Mouse (Mus musculus): ENCODE data around the gene Trip10. TPM values are rescaled to one million over a fixed set of nuclear protein-coding genes. Genes with fewer than 3 reads are reported as not detected.

Trip10 gene
- polyA plus RNA-seq, 1 experiment from 2014 or later, result 41.6 TPM

- H3K9me3 ChIP-seq (ENCODE audit: control insufficient read depth, low read length), result no peaks in the 10 kb centered on the region
- no peak overlapping the region for H3K9ac ChIP-seq (ENCODE audit: low read length)
- 58% methylated on average over 8 of the region's 8 CpGs for WGBS
- H3K27me3 ChIP-seq (replicated peaks; ENCODE audit: control insufficient read depth, insufficient read depth, low read length), result no peaks in the 10 kb centered on the region
- no peaks in the 10 kb centered on the region for H3K36me3 ChIP-seq (ENCODE audit: control insufficient read depth, insufficient read depth, low read length)
- no peak overlapping the region for H3K27ac ChIP-seq (ENCODE audit: low read depth)
- no peaks in the 10 kb centered on the region for H3K4me1 ChIP-seq (replicated peaks; ENCODE audit: control insufficient read depth, insufficient read depth, low read length)
- H3K4me2 ChIP-seq (ENCODE audit: low read length), result no peak overlapping the region
- DNase-seq (ENCODE audit: low spot score), result no peak
- H3K4me3 ChIP-seq (ENCODE audit: low read depth, low read length), result no peak overlapping the region
- ATAC-seq (replicated peaks; ENCODE audit: low FRiP score, low TSS enrichment, low read depth), result no peak
These were observed 37.6 kb downstream of the Trip10 start for GRCm38 (mm10) chr17:57286718-57287355.

GRCm38 (mm10) chr17:57289252-57289651 is 40.0 kb downstream of the Trip10 start:
- Histone ChIP-seq H3K4me1 (replicated peaks; ENCODE audit: control insufficient read depth, insufficient read depth, low read length) (no peaks in the 10 kb centered on the region), H3K9me3 (ENCODE audit: control insufficient read depth, low read length) (no peaks in the 10 kb centered on the region), H3K27ac (ENCODE audit: low read depth) (no peak overlapping the region), H3K4me3 (ENCODE audit: low read depth, low read length) (no peak overlapping the region), H3K4me2 (ENCODE audit: low read length) (no peak overlapping the region), H3K27me3 (replicated peaks; ENCODE audit: control insufficient read depth, insufficient read depth, low read length) (no peaks in the 10 kb centered on the region), H3K9ac (ENCODE audit: low read length) (no peak overlapping the region), H3K36me3 (ENCODE audit: control insufficient read depth, insufficient read depth, low read length) (no peaks in the 10 kb centered on the region)
- WGBS, result 83% methylated on average over 5 of the region's 5 CpGs
- ATAC-seq (replicated peaks; ENCODE audit: low FRiP score, low TSS enrichment, low read depth) (no peak), DNase-seq (ENCODE audit: low spot score) (no peak)

GRCm38 (mm10) chr17:57290001-57290670 is 40.9 kb downstream of the Trip10 start:
- H3K27me3 ChIP-seq (replicated peaks; ENCODE audit: control insufficient read depth, insufficient read depth, low read length), result no peaks in the 10 kb centered on the region
- H3K4me3 ChIP-seq (ENCODE audit: low read depth, low read length), result no peak overlapping the region
- no peaks in the 10 kb centered on the region for H3K36me3 ChIP-seq (ENCODE audit: control insufficient read depth, insufficient read depth, low read length)
- no peak overlapping the region for H3K27ac ChIP-seq (ENCODE audit: low read depth)
- DNase-seq (ENCODE audit: low spot score) (no peak), ATAC-seq (replicated peaks; ENCODE audit: low FRiP score, low TSS enrichment, low read depth) (no peak)
- no peak overlapping the region for H3K4me2 ChIP-seq (ENCODE audit: low read length)
- no peaks in the 10 kb centered on the region for H3K9me3 ChIP-seq (ENCODE audit: control insufficient read depth, low read length)
- no peaks in the 10 kb centered on the region for H3K4me1 ChIP-seq (replicated peaks; ENCODE audit: control insufficient read depth, insufficient read depth, low read length)
- 78% methylated on average over 9 of the region's 9 CpGs for WGBS
- no peak overlapping the region for H3K9ac ChIP-seq (ENCODE audit: low read length)

- H3K9me3 ChIP-seq (ENCODE audit: control insufficient read depth, low read length), result no peaks in the 10 kb centered on the region
- WGBS, result 81% methylated on average over 7 of the region's 7 CpGs
These were observed 41.4 kb downstream of the Trip10 start for GRCm38 (mm10) chr17:57290671-57291055.

GRCm38 (mm10) chr17:57292302-57292701 is 43.0 kb downstream of the Trip10 start:
- Histone ChIP-seq H3K9me3 (ENCODE audit: control insufficient read depth, low read length) (no peaks in the 10 kb centered on the region), H3K4me2 (ENCODE audit: low read length) (no peak overlapping the region), H3K27ac (ENCODE audit: low read depth) (no peak overlapping the region), H3K4me3 (ENCODE audit: low read depth, low read length) (no peak overlapping the region), H3K27me3 (replicated peaks; ENCODE audit: control insufficient read depth, insufficient read depth, low read length) (no peaks in the 10 kb centered on the region), H3K4me1 (replicated peaks; ENCODE audit: control insufficient read depth, insufficient read depth, low read length) (no peaks in the 10 kb centered on the region), H3K36me3 (ENCODE audit: control insufficient read depth, insufficient read depth, low read length) (no peaks in the 10 kb centered on the region), H3K9ac (ENCODE audit: low read length) (no peak overlapping the region)
- 81% methylated on average over 2 of the region's 2 CpGs for WGBS
- DNase-seq (ENCODE audit: low spot score) (no peak), ATAC-seq (replicated peaks; ENCODE audit: low FRiP score, low TSS enrichment, low read depth) (no peak)

More at GRCm38 (mm10) chr17:57290671-57291055, 41.4 kb downstream of the Trip10 start:
- no peak overlapping the region for H3K27ac ChIP-seq (ENCODE audit: low read depth)
- no peaks in the 10 kb centered on the region for H3K36me3 ChIP-seq (ENCODE audit: control insufficient read depth, insufficient read depth, low read length)
- no peak overlapping the region for H3K4me2 ChIP-seq (ENCODE audit: low read length)
- no peaks in the 10 kb centered on the region for H3K4me1 ChIP-seq (replicated peaks; ENCODE audit: control insufficient read depth, insufficient read depth, low read length)
- ATAC-seq (replicated peaks; ENCODE audit: low FRiP score, low TSS enrichment, low read depth) (no peak), DNase-seq (ENCODE audit: low spot score) (no peak)
- no peak overlapping the region for H3K9ac ChIP-seq (ENCODE audit: low read length)
- no peak overlapping the region for H3K4me3 ChIP-seq (ENCODE audit: low read depth, low read length)
- H3K27me3 ChIP-seq (replicated peaks; ENCODE audit: control insufficient read depth, insufficient read depth, low read length), result no peaks in the 10 kb centered on the region

- DNase-seq (ENCODE audit: low spot score), result no peak
- H3K9me3 ChIP-seq (ENCODE audit: control insufficient read depth, low read length), result no peaks in the 10 kb centered on the region
- WGBS, result 92% methylated on average over 9 of the region's 9 CpGs
- H3K9ac ChIP-seq (ENCODE audit: low read length), result no peak overlapping the region
- no peaks in the 10 kb centered on the region for H3K36me3 ChIP-seq (ENCODE audit: control insufficient read depth, insufficient read depth, low read length)
- H3K4me3 ChIP-seq (ENCODE audit: low read depth, low read length), result no peak overlapping the region
- no peaks in the 10 kb centered on the region for H3K4me1 ChIP-seq (replicated peaks; ENCODE audit: control insufficient read depth, insufficient read depth, low read length)
- H3K27me3 ChIP-seq (replicated peaks; ENCODE audit: control insufficient read depth, insufficient read depth, low read length), result no peaks in the 10 kb centered on the region
- H3K4me2 ChIP-seq (ENCODE audit: low read length), result no peak overlapping the region
- ATAC-seq (replicated peaks; ENCODE audit: low FRiP score, low TSS enrichment, low read depth), result no peak
- H3K27ac ChIP-seq (ENCODE audit: low read depth), result no peak overlapping the region
These were observed 43.7 kb downstream of the Trip10 start for GRCm38 (mm10) chr17:57292968-57293367.

GRCm38 (mm10) chr17:57295935-57296334 is 46.7 kb downstream of the Trip10 start:
- H3K27ac ChIP-seq (ENCODE audit: low read depth), result no peak overlapping the region
- H3K4me2 ChIP-seq (ENCODE audit: low read length), result no peak overlapping the region
- 92% methylated on average over 9 of the region's 9 CpGs for WGBS
- no peak overlapping the region for H3K9ac ChIP-seq (ENCODE audit: low read length)
- no peaks in the 10 kb centered on the region for H3K9me3 ChIP-seq (ENCODE audit: control insufficient read depth, low read length)
- no peaks in the 10 kb centered on the region for H3K27me3 ChIP-seq (replicated peaks; ENCODE audit: control insufficient read depth, insufficient read depth, low read length)
- H3K36me3 ChIP-seq (ENCODE audit: control insufficient read depth, insufficient read depth, low read length), result no peaks in the 10 kb centered on the region
- no peak for DNase-seq (ENCODE audit: low spot score)
- H3K4me3 ChIP-seq (ENCODE audit: low read depth, low read length), result no peak overlapping the region
- ATAC-seq (replicated peaks; ENCODE audit: low FRiP score, low TSS enrichment, low read depth), result no peak
- no peaks in the 10 kb centered on the region for H3K4me1 ChIP-seq (replicated peaks; ENCODE audit: control insufficient read depth, insufficient read depth, low read length)

GRCm38 (mm10) chr17:57297040-57297439 is 47.8 kb downstream of the Trip10 start:
- WGBS, result 86% methylated on average over 12 of the region's 12 CpGs
- Histone ChIP-seq H3K27me3 (replicated peaks; ENCODE audit: control insufficient read depth, insufficient read depth, low read length) (no peaks in the 10 kb centered on the region), H3K36me3 (ENCODE audit: control insufficient read depth, insufficient read depth, low read length) (no peaks in the 10 kb centered on the region), H3K4me3 (ENCODE audit: low read depth, low read length) (no peak overlapping the region), H3K27ac (ENCODE audit: low read depth) (no peak overlapping the region), H3K9ac (ENCODE audit: low read length) (no peak overlapping the region), H3K9me3 (ENCODE audit: control insufficient read depth, low read length) (no peaks in the 10 kb centered on the region), H3K4me2 (ENCODE audit: low read length) (no peak overlapping the region), H3K4me1 (replicated peaks; ENCODE audit: control insufficient read depth, insufficient read depth, low read length) (no peaks in the 10 kb centered on the region)
- DNase-seq (ENCODE audit: low spot score) (no peak), ATAC-seq (replicated peaks; ENCODE audit: low FRiP score, low TSS enrichment, low read depth) (no peak)

GRCm38 (mm10) chr17:57305593-57305992 is 56.3 kb downstream of the Trip10 start:
- WGBS, result 68% methylated on average over 4 of the region's 4 CpGs
- H3K4me3 ChIP-seq (ENCODE audit: low read depth, low read length), result no peak overlapping the region
- H3K9ac ChIP-seq (ENCODE audit: low read length), result no peak overlapping the region
- H3K4me2 ChIP-seq (ENCODE audit: low read length), result no peak overlapping the region
- DNase-seq (ENCODE audit: low spot score) (no peak), ATAC-seq (replicated peaks; ENCODE audit: low FRiP score, low TSS enrichment, low read depth) (no peak)
- no peaks in the 10 kb centered on the region for H3K9me3 ChIP-seq (ENCODE audit: control insufficient read depth, low read length)
- no peak overlapping the region for H3K27ac ChIP-seq (ENCODE audit: low read depth)
- no peaks in the 10 kb centered on the region for H3K4me1 ChIP-seq (replicated peaks; ENCODE audit: control insufficient read depth, insufficient read depth, low read length)
- H3K36me3 ChIP-seq (ENCODE audit: control insufficient read depth, insufficient read depth, low read length), result no peaks in the 10 kb centered on the region
- H3K27me3 ChIP-seq (replicated peaks; ENCODE audit: control insufficient read depth, insufficient read depth, low read length), result no peaks in the 10 kb centered on the region

Measured in intestine, embryonic 14.5 days (tissue).